Mouse (Mus musculus) intestine, embryonic 16.5 days (tissue): Measurements from ENCODE around the gene Rnf114. TPM values are rescaled to one million over a fixed set of nuclear protein-coding genes. Genes with fewer than 3 reads are reported as not detected.

Experiments used
- ATAC-seq: fragments of 200-750 bp; cut with Nextera tagmentation; 2 replicates; pipeline ENCODE4 v1.8.0; 2017; ENCODE audit warnings: moderate TSS enrichment, moderate library complexity
- H3K27ac ChIP-seq: fragments of 300-500 bp; sonication (generic); 2 replicates; pipeline ENCODE4 v1.5.1; 2014; ENCODE audit warnings: mild to moderate bottlenecking, low read length
- H3K27me3 ChIP-seq: fragments of 300-500 bp; sonication (generic); replicated peaks from 2 replicates; pipeline ENCODE4 v1.6.1; 2014; ENCODE audit warnings: low read length, control low read depth, mixed read lengths; ENCODE audit not compliant: control insufficient read depth, insufficient read depth
- H3K36me3 ChIP-seq: fragments of 300-500 bp; sonication (generic); 2 replicates; pipeline ENCODE4 v1.6.1; 2014; ENCODE audit warnings: low read length, control low read depth; ENCODE audit not compliant: control insufficient read depth, insufficient read depth
- H3K4me1 ChIP-seq: fragments of 300-500 bp; sonication (generic); 2 replicates; pipeline ENCODE4 v1.6.1; 2014; ENCODE audit warnings: low read length, control low read depth, mixed read lengths; ENCODE audit not compliant: control insufficient read depth, insufficient read depth
- H3K4me2 ChIP-seq: fragments of 300-500 bp; sonication (generic); 2 replicates; pipeline ENCODE4 v1.6.1; 2014; ENCODE audit warnings: low read depth, low read length, control low read depth
- H3K4me3 ChIP-seq: fragments of 300-500 bp; sonication (generic); 2 replicates; pipeline ENCODE4 v1.5.1; 2014; ENCODE audit warnings: mild to moderate bottlenecking, low read length
- H3K9ac ChIP-seq: fragments of 300-500 bp; sonication (generic); 2 replicates; pipeline ENCODE4 v1.6.1; 2014; ENCODE audit warnings: low read depth, low read length
- H3K9me3 ChIP-seq: fragments of 300-500 bp; sonication (generic); 2 replicates; pipeline ENCODE4 v1.6.1; 2016; ENCODE audit warnings: low read length, control low read depth; ENCODE audit not compliant: control insufficient read depth
- WGBS: fragments of 180-500 bp; shearing (Covaris S2); extraction: QIAGEN DNeasy Blood & Tissue Kit; methylation state at CpG from one replicate; pipeline ENCODE4 v1.1.7; 2014; 5-methylcytosine and 5-hydroxymethylcytosine counted together
- polyA plus RNA-seq: library from polyadenylated mRNA; unstranded; fragments of >200 nt; fragmentation: Nextera tagmentation; extraction: Ambion mirVana; gene quantifications from 2 replicates; pipeline ENCODE4 v1.2.1, GENCODE M21; 2015

Gene Rnf114
- polyA plus RNA-seq, 1 experiment from 2014 or later, result 76.5 TPM

DNA sequence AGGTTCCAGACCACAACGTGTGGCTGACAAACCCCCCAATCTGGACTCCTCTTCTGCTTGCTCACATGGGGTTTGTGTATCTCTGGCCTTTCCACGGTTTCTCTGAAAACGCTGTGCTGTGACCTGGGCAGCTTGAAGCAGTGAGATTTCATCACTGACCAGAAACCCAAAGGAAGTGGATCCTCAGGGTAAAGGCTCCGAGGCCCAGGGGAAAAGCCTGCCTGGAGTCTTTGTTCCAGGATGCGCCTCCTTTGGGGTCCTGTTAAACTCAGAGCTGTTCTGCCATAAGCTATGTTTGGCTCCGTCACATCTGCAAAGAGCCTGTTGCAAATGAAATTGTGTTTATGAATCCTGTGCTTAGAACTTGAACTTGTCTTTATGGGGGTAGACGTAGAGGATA is 56.5 kb downstream of the Rnf114 start:
- no peak for ATAC-seq
- Histone ChIP-seq H3K9me3 (no peaks in the 10 kb centered on the region), H3K4me3 (no peak overlapping the region), H3K4me2 (no peak overlapping the region), H3K4me1 (peaks cover 9% of the 10 kb centered on the region), H3K36me3 (no peaks in the 10 kb centered on the region), H3K9ac (no peak overlapping the region), H3K27me3 (no peaks in the 10 kb centered on the region), H3K27ac (no peak overlapping the region; the same call in 1 of the 2 replicates)
- 74% methylated on average over 7 of the region's 7 CpGs for WGBS

DNA sequence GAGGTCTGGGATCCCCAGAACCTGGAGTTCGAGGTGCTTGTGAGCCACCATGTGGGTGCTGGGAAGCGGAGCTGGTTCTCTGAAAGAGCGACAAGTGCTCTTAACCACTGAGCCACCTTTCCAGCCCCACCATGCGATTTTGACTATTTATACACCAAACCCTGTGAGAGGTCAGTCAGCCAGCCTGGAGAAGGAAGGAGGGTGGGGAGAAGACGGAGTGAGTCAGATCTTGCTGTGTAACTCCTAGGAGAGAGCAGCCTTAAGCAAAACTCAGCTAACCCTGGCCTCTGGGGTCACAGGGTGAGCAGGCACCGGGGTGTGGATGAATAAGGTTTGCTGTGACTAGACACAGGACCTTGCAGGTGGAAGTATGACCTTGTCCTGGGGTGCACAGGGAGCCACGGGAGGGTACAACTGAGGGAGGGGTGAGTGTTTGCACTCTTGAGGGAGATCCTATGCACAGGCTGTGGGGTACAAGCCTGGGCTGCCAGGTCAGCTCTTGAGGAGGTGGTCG is 58.0 kb downstream of the Rnf114 start:
- no peaks in the 10 kb centered on the region for H3K27me3 ChIP-seq
- ATAC-seq, result no peak
- no peaks in the 10 kb centered on the region for H3K36me3 ChIP-seq
- no peak overlapping the region for H3K27ac ChIP-seq
- WGBS, result 65% methylated on average over 8 of the region's 8 CpGs
- 0 out of 2 replicates have a peak, but pooled peaks cover 2% of the 10 kb centered on the region for H3K4me1 ChIP-seq
- H3K4me2 ChIP-seq, result no peak overlapping the region
- H3K4me3 ChIP-seq, result no peak overlapping the region
- H3K9ac ChIP-seq, result no peak overlapping the region
- no peaks in the 10 kb centered on the region for H3K9me3 ChIP-seq

DNA sequence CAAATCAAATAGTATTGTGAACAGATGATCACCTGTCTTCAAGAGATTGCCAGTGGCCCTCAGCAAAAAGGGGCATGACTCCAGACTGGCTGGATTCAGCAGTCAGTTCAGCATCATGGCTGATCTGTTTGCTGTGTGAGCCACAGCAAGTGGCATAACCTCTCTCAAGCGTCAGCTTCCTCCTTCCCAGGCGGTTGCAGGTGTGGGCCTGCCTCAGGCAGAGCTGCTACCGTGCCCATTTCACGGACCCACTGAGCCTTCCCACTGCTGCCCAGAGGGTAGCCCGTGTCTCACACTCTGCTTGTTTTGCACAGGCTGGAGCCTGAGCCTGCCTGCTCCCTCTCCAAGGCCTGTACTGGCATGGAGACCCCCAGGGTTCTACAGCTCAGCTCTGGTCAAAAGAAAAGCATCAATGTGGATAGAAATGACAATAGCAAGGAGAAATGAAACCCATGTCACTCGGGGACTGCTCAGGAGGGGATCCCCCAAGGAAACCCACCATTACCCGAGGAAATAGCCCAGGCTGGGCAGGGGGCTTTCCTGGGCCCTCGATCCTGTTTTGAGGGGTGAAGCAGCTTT is 59.0 kb downstream of the Rnf114 start:
- no peak overlapping the region for H3K27ac ChIP-seq
- 0 out of 2 replicates have a peak, but pooled peaks cover 2% of the 10 kb centered on the region for H3K4me1 ChIP-seq
- H3K27me3 ChIP-seq, result no peaks in the 10 kb centered on the region
- no peak overlapping the region for H3K9ac ChIP-seq
- no peak overlapping the region for H3K4me3 ChIP-seq
- ATAC-seq, result no peak
- no peaks in the 10 kb centered on the region for H3K9me3 ChIP-seq
- no peaks in the 10 kb centered on the region for H3K36me3 ChIP-seq
- WGBS, result 75% methylated on average over 8 of the region's 8 CpGs
- no peak overlapping the region for H3K4me2 ChIP-seq

DNA sequence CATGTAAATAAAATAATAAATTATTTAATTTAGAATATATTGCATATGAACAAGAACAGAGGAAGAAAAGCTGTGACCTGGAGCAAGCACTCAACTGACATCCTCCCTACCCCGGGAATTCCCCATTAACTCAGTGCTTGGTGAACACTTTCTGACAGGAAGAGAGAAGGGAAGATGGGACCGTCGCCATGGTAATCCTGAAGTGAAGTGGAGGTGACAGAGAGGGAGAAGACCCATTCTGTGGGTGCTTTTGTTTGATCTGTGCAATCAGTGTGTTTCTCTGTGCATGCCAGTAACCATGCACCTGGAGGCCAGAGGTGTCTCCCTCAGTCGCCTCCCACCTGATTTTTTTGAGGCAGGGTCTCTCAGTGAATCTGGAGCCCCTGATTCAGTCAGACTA is 59.8 kb downstream of the Rnf114 start:
- Histone ChIP-seq H3K9ac (no peak overlapping the region), H3K27me3 (no peaks in the 10 kb centered on the region), H3K36me3 (no peaks in the 10 kb centered on the region), H3K4me1 (no peaks in the 10 kb centered on the region), H3K27ac (no peak overlapping the region), H3K4me2 (no peak overlapping the region), H3K9me3 (no peaks in the 10 kb centered on the region), H3K4me3 (no peak overlapping the region)
- ATAC-seq, result no peak
- 84% methylated on average over 4 of the region's 4 CpGs for WGBS

DNA sequence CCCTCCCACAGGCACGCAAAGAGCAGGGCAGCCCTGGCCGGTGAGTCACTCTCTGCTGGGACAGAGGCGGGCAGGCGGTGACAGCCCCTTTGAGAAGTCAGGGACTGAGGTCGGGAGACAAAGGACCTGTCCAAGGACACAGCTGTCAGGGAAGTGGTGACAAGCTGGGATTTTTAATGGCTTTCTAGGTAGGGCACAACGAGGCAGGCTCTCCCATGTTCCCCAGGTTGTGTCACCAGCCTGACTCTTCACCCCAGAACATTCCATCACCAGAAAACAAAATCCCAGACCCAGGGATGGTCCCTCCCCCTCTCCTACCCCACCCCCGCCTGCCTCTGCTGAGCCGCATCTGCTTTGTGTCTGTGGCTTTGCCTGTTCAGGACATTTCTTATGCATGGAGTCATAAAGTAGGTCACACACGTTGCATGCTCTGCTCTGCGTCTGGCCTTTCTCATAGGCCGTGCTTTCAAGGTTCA is 60.5 kb downstream of the Rnf114 start:
- Histone ChIP-seq H3K27ac (peak overlapping the region; percentile 12), H3K4me2 (no peak overlapping the region), H3K9me3 (no peaks in the 10 kb centered on the region), H3K4me1 (no peaks in the 10 kb centered on the region), H3K9ac (no peak overlapping the region), H3K27me3 (no peaks in the 10 kb centered on the region), H3K36me3 (no peaks in the 10 kb centered on the region), H3K4me3 (no peak overlapping the region)
- 20% methylated on average over 11 of the region's 11 CpGs for WGBS
- peak; percentile 60 for ATAC-seq

DNA sequence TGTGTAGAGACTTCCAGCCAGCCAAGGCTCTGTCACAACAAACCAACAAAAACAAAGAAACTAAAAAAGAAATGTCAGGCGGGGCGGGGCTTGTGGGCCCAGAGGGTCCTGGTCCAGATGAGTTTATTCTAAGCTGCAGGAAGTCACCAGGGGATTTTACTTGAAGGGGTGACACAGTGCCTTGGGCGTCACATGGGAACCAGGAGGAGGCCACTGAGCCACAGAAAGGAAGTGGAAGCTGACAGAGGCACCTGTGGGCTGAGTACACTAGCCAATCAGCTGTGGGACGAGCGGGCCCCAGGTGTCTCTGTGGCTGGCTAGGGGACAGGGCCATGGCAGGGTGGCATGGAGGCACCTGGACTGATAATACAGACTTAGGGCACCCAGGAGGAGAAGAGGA is 63.3 kb downstream of the Rnf114 start:
- peaks cover 10% of the 10 kb centered on the region; the same call in 1 of the 2 replicates for H3K27me3 ChIP-seq
- 86% methylated on average over 5 of the region's 5 CpGs for WGBS
- no peak overlapping the region for H3K9ac ChIP-seq
- H3K36me3 ChIP-seq, result no peaks in the 10 kb centered on the region
- H3K9me3 ChIP-seq, result no peaks in the 10 kb centered on the region
- no peak for ATAC-seq
- no peak overlapping the region for H3K4me2 ChIP-seq
- peaks cover 4% of the 10 kb centered on the region; the same call in 1 of the 2 replicates for H3K4me1 ChIP-seq
- no peak overlapping the region for H3K27ac ChIP-seq
- H3K4me3 ChIP-seq, result no peak overlapping the region

DNA sequence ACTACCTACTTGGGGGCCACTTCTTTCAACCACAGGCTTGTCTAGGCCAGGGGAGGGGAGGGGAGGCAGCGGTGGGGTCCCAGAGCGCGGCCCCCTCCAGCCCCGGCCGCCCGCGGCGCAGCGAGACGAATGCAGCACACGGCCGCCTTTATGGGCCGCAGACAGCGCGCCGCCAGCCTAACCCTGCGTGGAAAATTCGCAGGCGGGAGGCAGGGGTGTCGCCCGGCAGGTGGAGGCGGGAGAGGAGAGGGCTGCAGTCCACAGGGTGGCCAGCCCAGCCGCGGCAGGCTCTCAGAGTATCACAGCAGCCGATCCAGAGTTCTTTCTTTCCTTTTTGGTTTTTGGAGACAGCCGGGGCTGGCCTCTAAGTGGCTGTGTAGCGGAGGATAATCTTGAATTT is 67.0 kb downstream of the Rnf114 start:
- Histone ChIP-seq H3K27ac (no peak overlapping the region), H3K4me1 (peaks cover 16% of the 10 kb centered on the region), H3K9me3 (no peaks in the 10 kb centered on the region), H3K9ac (peak overlapping the region; percentile 62), H3K4me3 (peak overlapping the region; percentile 17; the same call in 1 of the 2 replicates), H3K27me3 (peaks cover 10% of the 10 kb centered on the region; the same call in 1 of the 2 replicates), H3K36me3 (no peaks in the 10 kb centered on the region), H3K4me2 (peak overlapping the region; percentile 26)
- 0 out of 2 replicates have a peak, but pooled peaks have one; percentile 13 for ATAC-seq
- WGBS, result 17% methylated on average over 27 of the region's 27 CpGs

DNA sequence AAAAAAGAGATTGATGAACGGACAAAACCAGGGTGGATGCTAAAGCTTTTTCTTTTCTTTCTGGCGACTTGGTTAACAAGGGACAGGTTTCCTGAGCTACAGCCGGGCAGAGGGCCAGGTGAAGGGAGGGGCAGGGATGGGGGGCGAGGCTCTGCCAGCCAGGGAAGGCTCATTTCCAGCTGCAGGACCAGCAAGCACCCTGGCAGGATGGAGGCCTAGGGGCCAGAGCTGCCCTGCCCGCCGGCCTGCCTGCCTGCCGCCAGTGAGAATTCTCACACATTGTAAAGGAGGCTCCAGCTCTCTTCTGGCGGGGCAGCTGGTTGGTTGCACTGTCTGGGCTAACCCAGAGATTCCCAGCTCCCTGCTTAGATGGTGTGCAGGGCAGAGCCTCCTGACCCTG is 69.7 kb downstream of the Rnf114 start:
- 43% methylated on average over 8 of the region's 8 CpGs for WGBS
- H3K36me3 ChIP-seq, result no peaks in the 10 kb centered on the region
- no peak overlapping the region for H3K4me3 ChIP-seq
- peak overlapping the region; percentile 45 for H3K9ac ChIP-seq
- H3K27ac ChIP-seq, result no peak overlapping the region
- H3K9me3 ChIP-seq, result no peaks in the 10 kb centered on the region
- peaks cover 28% of the 10 kb centered on the region for H3K4me1 ChIP-seq
- ATAC-seq, result no peak
- H3K27me3 ChIP-seq, result peaks cover 10% of the 10 kb centered on the region; the same call in 1 of the 2 replicates
- no peak overlapping the region for H3K4me2 ChIP-seq

DNA sequence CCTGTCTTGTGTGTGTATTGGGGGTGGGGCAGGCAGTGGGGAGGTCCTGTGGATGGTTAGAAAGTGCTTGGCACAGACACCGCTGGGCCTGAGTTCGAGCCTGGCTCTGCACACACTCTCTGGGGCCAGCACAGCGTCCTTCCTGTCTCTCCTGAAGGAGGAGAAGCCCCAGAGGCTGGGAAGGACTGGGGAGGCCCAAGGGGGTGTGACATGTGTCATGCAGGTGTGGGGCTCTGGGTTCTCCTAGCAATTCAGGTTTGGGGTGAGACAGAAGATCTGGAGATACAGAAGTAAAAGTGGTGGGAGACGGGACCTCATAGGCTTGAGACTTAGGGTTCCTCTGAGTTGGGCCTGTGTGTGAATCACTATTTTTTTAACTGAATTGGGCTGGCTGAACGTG is 70.6 kb downstream of the Rnf114 start:
- Histone ChIP-seq H3K36me3 (no peaks in the 10 kb centered on the region), H3K9ac (no peak overlapping the region), H3K4me2 (no peak overlapping the region), H3K27ac (no peak overlapping the region), H3K9me3 (no peaks in the 10 kb centered on the region), H3K4me1 (peaks cover 28% of the 10 kb centered on the region), H3K27me3 (peaks cover 10% of the 10 kb centered on the region; the same call in 1 of the 2 replicates), H3K4me3 (no peak overlapping the region)
- 67% methylated on average over 5 of the region's 5 CpGs for WGBS
- ATAC-seq, result no peak
